Mouse (Mus musculus): ENCODE data around the gene Ncmap.

Ncmap gene

GRCm38 (mm10) chr4:135397991-135398390, at the start of gene Ncmap:
Ncmap (minus strand) TSS chr4:135398227.
- WGBS = 3% methylated on average over 29 of the region's 29 CpGs

DNA sequence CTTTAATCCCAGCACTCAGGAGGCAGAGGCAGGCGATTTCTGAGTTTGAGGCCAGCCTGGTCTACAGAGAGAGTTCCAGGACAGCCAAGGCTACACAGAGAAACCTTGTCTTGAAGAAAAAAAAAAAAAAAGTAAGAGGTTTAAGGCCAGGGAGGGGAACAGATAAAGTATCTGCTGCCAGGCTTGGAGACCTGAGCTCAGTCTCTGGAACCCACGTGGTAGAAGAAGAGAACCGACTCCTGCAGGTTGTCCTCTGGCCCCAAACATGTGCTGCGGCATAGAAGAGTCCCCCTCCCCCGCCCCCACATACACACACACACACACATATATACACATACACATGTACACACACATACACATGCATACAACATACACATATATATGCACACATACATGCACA, 44.4 kb upstream of the Ncmap start:
- WGBS = 78% methylated on average over 5 of the region's 5 CpGs

DNA sequence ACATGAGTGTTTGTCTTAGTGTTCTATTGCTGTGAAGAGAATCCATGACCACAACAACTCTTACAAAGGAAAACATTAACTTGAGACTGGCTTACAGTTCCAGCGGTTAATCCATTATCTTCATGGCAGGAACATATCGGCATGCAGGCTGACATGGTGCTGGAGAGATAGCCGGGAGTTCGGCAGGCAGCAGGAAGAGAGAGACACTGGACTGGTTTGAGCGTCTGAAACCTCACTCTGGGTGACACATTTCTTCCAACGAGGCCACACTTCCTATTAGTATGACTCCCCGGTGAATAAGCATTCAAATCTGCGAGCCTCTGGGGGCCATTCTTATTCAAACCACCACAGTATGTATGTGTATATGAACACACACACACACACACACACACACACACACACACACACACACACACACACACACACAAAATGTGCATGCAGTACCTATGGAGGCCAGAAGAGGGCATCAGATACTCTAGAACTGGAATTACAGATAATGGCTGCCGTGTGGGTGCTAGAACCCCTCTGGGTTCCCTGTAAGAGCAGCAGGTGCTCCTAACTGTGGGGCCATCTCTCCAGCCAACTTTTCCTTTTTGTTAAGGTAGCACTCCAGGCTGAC, 42.0 kb upstream of the Ncmap start:
- WGBS = 51% methylated on average over 9 of the region's 9 CpGs

- WGBS = 10% methylated on average over 15 of the region's 15 CpGs
These were observed 41.2 kb upstream of the Ncmap start for GRCm38 (mm10) chr4:135439188-135439647.

- WGBS = 69% methylated on average over 13 of the region's 13 CpGs
These were observed 38.3 kb upstream of the Ncmap start for GRCm38 (mm10) chr4:135436291-135436690.

GRCm38 (mm10) chr4:135434395-135434789, 36.4 kb upstream of the Ncmap start:
- 23% methylated on average over 11 of the region's 11 CpGs for WGBS

DNA sequence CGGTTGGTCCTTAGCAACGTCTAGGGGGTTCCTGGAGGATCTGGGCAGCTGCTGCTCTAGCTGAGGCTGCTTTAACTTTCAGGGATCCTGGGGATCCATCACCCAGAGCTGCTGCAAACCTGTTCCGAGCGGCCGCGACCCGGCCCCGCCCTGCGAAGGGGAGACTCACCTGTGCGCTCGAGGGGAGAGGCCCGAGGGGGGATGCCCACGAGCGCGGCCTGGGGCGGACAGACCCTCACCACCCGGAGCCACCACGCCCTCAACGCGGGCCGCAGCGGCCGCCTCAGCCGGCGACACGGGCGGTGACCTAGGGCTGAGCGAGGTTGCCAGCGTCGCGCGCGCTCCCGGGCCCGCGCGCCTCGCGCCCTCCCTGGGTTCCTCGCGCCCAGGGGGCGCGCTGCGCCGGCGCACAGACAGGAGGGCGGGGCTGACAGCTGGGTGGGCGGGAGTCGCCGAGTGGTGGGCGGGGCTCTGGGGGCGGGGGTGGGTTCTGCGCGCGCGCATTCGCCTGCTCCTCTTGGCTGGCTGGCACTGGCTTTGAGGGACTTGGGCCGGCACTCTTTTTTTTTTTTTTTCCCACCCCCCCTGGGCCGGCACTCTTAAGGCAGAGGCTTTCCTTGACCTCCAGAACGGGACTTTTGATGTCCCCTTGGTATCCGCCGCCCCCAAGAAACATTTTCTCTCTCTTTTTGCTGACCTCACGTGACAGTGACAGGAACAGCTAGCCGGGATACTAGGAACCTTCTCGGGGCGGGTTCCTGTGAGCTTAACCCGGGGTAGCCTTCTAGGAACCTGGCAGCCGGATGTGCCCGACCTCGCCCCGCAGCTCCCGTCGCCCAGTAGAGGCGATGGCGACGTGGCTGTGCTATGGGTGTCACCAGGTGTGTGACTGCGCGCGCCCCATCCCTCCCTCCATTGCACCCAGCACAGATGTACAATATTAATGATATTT, 35.7 kb upstream of the Ncmap start, which contains the start of gene Rcan3:
TSS of gene Rcan3 (minus strand) at position 411 of the 952 bp plus-strand sequence.
- under 1% methylated on average over 69 of the region's 79 CpGs for WGBS

- 9% methylated on average over 10 of the region's 10 CpGs for WGBS
These were observed 35.0 kb upstream of the Ncmap start for GRCm38 (mm10) chr4:135433086-135433442.

GRCm38 (mm10) chr4:135429990-135430760, 32.1 kb upstream of the Ncmap start:
- WGBS = 90% methylated on average over 8 of the region's 8 CpGs

DNA sequence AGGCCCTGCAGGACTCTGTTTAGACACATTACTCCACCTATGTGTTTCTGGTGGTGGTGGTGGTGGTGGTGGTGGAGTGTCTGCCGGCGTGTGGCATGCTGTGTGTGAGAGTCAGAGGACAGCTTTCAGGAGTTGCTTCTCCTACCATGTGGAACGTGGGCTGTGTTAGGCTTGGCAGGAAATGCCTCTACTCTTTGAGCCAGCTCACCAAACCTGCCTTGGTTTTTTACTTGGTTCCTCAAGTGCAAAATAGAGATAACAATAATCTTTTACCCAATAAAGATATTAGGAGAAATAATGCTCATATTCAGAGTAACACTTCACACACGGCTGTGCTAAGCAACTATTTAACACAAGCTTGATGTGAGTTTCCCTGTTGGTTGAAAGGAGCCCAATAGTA, 31.4 kb upstream of the Ncmap start:
- WGBS = 68% methylated on average over 4 of the region's 4 CpGs

GRCm38 (mm10) chr4:135426587-135426986, 28.6 kb upstream of the Ncmap start:
- 88% methylated on average over 7 of the region's 7 CpGs for WGBS

DNA sequence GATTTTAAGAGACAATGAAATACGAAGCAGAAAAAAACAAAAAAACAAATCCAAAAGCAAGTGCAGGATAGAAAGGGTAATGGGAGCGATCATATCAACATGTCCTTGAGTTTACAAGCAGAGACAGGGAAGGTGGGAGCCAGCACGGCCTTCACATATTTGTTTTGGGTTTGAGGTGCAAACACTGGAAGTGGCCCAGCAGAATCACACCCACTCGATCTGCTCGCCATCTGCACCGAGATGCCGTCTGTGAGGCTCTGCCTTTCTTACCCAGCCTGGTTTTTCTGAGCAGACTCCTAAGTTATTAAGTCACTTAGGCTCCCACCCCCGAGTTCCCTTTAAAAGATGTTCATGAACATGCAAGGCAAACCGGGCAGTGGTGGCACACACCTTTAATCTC, 27.6 kb upstream of the Ncmap start:
- WGBS = 48% methylated on average over 9 of the region's 9 CpGs

DNA sequence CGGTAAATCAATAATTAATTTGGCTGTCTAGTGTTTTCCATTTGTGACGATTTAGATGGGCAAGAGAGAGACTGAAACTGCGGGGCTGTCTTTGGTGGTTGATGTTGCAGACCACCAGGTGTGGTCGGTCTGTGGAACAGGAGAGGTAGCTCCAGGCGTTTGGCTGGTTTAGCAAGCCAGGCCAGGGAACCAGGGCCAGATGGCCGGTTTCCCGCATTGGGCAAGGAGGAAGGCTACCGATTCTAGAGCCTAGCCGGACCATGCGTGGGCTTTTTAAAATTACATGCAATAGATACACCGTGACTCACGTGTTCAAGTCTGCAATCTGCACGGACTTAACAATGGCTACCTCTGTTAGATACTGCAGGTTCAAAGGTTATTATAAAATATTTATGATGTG, 22.9 kb upstream of the Ncmap start:
- 94% methylated on average over 13 of the region's 13 CpGs for WGBS

DNA sequence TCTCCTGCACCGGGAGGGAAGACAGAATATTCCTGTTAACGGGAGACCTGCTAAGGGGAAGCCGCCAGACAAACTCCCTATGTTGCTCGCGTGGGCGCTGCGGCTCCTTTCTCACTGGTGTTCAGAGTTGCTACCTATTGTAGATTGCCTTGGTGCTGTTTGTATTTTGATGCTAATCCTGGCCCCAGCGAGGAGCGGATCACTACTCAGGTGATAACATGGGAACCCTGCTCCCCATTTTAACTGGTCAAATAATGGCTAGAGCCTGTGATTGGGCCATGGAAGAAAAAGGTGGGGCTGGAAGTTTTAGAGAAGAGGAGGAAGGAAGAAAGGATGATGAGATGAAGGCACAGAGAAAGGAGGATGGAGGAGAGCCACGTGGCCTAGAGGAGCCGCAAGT, 22.4 kb upstream of the Ncmap start:
- 88% methylated on average over 11 of the region's 11 CpGs for WGBS

DNA sequence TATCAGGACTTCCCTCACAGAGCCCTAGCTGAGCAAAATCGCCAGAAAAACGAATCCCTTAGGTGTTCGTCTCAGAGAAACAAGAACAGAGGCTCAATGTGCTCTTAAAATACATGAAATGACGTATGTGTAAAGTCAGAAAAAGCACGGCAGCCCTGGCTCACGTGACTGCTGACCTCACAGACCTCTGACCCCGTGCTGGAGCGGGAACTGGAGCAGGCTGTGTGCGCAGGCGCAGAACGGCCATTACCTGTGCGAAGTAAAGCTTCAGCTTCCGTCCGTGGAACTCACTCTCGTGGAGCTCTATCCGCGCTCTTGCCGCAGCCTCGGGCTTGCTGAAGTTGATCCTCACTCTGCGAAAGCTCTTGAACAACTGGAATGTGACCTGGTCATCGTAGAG, 22.0 kb upstream of the Ncmap start:
- WGBS = 93% methylated on average over 21 of the region's 21 CpGs

GRCm38 (mm10) chr4:135416367-135416766, 18.3 kb upstream of the Ncmap start:
- 91% methylated on average over 21 of the region's 21 CpGs for WGBS

GRCm38 (mm10) chr4:135413491-135413890, 15.5 kb upstream of the Ncmap start:
- WGBS = 81% methylated on average over 8 of the region's 8 CpGs

- WGBS = 26% methylated on average over 4 of the region's 4 CpGs
These were observed 13.6 kb upstream of the Ncmap start for GRCm38 (mm10) chr4:135411633-135412032.

GRCm38 (mm10) chr4:135406180-135406579, 8.2 kb upstream of the Ncmap start:
- 34% methylated on average over 5 of the region's 5 CpGs for WGBS

DNA sequence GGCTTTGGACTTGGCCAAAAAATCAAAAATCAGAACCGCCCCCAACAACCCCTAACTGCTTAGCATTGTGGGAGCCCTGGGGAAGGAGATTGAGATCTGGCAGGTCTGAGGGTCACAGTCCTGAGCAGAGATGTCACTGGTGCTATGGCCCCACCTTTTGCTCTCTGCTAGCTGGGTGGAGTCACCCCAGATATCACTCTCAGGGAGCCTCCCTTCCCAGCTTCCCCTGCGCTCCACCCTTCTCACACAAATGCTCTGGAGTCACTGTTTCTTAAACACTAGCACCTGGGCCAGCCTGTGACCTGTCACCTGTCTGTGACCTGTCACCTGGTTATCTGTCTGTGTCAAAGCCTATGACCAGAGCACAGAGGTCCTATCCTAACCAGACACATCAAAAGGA, 6.9 kb upstream of the Ncmap start:
- WGBS = 98% methylated on average over 2 of the region's 2 CpGs

DNA sequence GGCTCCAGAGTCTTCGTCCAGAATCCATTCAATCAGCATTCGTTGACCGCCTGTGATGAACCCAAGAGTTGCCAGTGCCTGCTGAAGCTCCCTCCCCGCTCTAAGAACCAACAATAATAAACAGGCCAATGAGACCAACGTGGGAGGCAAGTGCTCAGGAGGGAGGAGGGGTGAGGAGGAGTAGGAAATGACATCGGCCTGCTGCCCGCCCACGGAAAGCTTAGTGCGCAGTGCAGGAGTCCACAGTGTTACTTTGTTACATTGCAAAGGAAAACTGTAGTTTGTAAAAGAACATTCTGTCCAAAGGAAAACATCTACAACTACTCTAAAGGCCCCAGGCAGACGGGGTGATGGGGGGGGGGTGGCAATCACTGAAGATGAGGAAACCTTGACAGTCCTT, 6.0 kb upstream of the Ncmap start:
- WGBS = 76% methylated on average over 10 of the region's 10 CpGs

DNA sequence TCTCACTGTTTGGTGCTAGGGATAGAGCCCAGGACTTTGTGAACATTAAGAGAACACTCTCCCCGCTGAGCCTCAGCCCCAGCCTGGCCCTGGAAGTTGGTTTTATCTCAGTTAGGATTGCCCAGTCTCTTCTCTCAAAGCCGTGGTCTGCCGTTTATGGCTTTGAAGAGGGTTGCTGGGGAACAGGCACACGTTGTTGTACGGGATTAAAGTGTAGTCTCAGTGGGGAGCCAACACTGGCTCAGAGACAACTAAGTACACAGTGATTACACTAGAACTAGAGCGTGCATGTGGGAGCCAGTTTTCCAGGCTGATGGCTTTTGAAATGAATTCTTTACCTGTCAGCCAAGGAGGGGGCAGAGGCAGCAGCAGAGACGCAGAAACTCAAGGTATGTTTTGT, 3.9 kb upstream of the Ncmap start:
- 42% methylated on average over 7 of the region's 7 CpGs for WGBS

All from cerebral cortex, adult 2 months (tissue).